Comparison of ENCODE assay signal across 28 mouse cellular contexts in genomic region chr2:131945765-131946164, GRCm38 (mm10). TPM values are rescaled to one million over a fixed set of nuclear protein-coding genes. Genes with fewer than 3 reads are reported as not detected.
DNase-seq lines count a peak whose midpoint lies in the region; ATAC-seq and TF ChIP-seq lines count a peak whose summit lies in the region.
"Had no signal": no experiment of that assay in that cellular context is flagged by ENCODE, and none has a peak within 500 bp of the region (broad histone marks: within the 10 kb centered on the region; RNA-seq: fewer than 3 reads in every experiment).

No protein-coding gene starts in this region.

- DNase-seq in gastrocnemius, postnatal 10 days: peak; percentile 1
- no peak for DNase-seq in gastrocnemius, postnatal 25 days
- peak; percentile 0 for DNase-seq in lung, adult 2 months
- no peak for DNase-seq in lung, postnatal 0 days (ENCODE audit: low spot score)
- peak; percentile 6 to 44 for DNase-seq in spleen, postnatal 4 days (ENCODE audit: low spot score in 2 of 2)
- no peak for DNase-seq in spleen, postnatal 14 days (ENCODE audit: low spot score in 2 of 2)
- peak; percentile 2 for DNase-seq in testis, postnatal 14 days (ENCODE audit: low spot score)
- DNase-seq: adrenal gland, postnatal 14 days; cerebellum, adult 11-12 months; heart, postnatal 4 days; right cerebral cortex, postnatal 14 days; spleen, adult 18-20 months had no signal

- H3K27ac ChIP-seq in lung, postnatal 0 days (ENCODE audit: low read length): no peak overlapping the region
- H3K27ac ChIP-seq in intestine, postnatal 0 days (ENCODE audit: low read depth, low read length): no peak overlapping the region
- H3K27ac ChIP-seq: embryonic facial prominence, embryonic 13.5 days; forebrain, embryonic 15.5 days; kidney, postnatal 0 days; limb, embryonic 13.5 days; liver, embryonic 15.5 days; midbrain, embryonic 13.5 days; neural tube, embryonic 12.5 days; stomach, embryonic 15.5 days had no signal

- no peak overlapping the region for H3K4me2 ChIP-seq in lung, postnatal 0 days (replicated peaks; ENCODE audit: low read depth, low read length)
- no peak overlapping the region for H3K4me2 ChIP-seq in intestine, postnatal 0 days (replicated peaks; ENCODE audit: low read depth)
- H3K4me2 ChIP-seq: embryonic facial prominence, embryonic 13.5 days; forebrain, embryonic 15.5 days; limb, embryonic 13.5 days; liver, embryonic 15.5 days; midbrain, embryonic 13.5 days; neural tube, embryonic 12.5 days; stomach, embryonic 15.5 days had no signal

- no peak for ATAC-seq in lung, postnatal 0 days
- no peak for ATAC-seq in intestine, postnatal 0 days
- ATAC-seq: forebrain, embryonic 15.5 days; hindbrain, embryonic 16.5 days; midbrain, embryonic 13.5 days had no signal

- no peaks in the 10 kb centered on the region for H3K36me3 ChIP-seq in lung, postnatal 0 days (ENCODE audit: insufficient read depth, low read length)
- no peaks in the 10 kb centered on the region for H3K36me3 ChIP-seq in intestine, postnatal 0 days (ENCODE audit: control insufficient read depth, insufficient read depth)
- H3K36me3 ChIP-seq: embryonic facial prominence, embryonic 13.5 days; forebrain, embryonic 15.5 days; G1E; limb, embryonic 13.5 days; liver, embryonic 15.5 days; midbrain, embryonic 13.5 days; neural tube, embryonic 12.5 days; stomach, embryonic 15.5 days had no signal

- H3K9ac ChIP-seq in lung, postnatal 0 days (replicated peaks; ENCODE audit: low read depth): no peak overlapping the region
- H3K9ac ChIP-seq in intestine, postnatal 0 days (ENCODE audit: low read depth, low read length): no peak overlapping the region
- H3K9ac ChIP-seq: embryonic facial prominence, embryonic 13.5 days; forebrain, embryonic 15.5 days; limb, embryonic 13.5 days; liver, embryonic 15.5 days; midbrain, embryonic 13.5 days; neural tube, embryonic 12.5 days; stomach, embryonic 15.5 days had no signal

- 63% methylated on average over 6 of the region's 6 CpGs for WGBS in lung, adult 2 months
- WGBS in lung, postnatal 0 days: 67% methylated on average over 6 of the region's 6 CpGs
- 80% methylated on average over 6 of the region's 6 CpGs for WGBS in intestine, postnatal 0 days

- H3K4me3 ChIP-seq in lung, adult 2 months (replicated peaks; ENCODE audit: extremely low read depth, low read depth, low read length): no peak overlapping the region
- H3K4me3 ChIP-seq in lung, postnatal 0 days (ENCODE audit: low read depth, low read length): no peak overlapping the region
- no peak overlapping the region for H3K4me3 ChIP-seq in intestine, postnatal 0 days (ENCODE audit: low read depth, low read length)
- H3K4me3 ChIP-seq: embryonic facial prominence, embryonic 13.5 days; forebrain, embryonic 15.5 days; limb, embryonic 13.5 days; liver, embryonic 15.5 days; midbrain, embryonic 13.5 days; neural tube, embryonic 12.5 days; stomach, embryonic 15.5 days had no signal

- no peaks in the 10 kb centered on the region for H3K4me1 ChIP-seq in lung, adult 2 months (ENCODE audit: control insufficient read depth, insufficient read depth, low read length)
- no peaks in the 10 kb centered on the region for H3K4me1 ChIP-seq in lung, postnatal 0 days (ENCODE audit: insufficient read depth, low read depth, low read length)
- no peaks in the 10 kb centered on the region for H3K4me1 ChIP-seq in intestine, postnatal 0 days (replicated peaks; ENCODE audit: control insufficient read depth, insufficient read depth, low read length)
- H3K4me1 ChIP-seq: forebrain, embryonic 15.5 days; limb, embryonic 13.5 days; neural tube, embryonic 12.5 days; stomach, embryonic 15.5 days had no signal

- H3K27me3 ChIP-seq in lung, postnatal 0 days (replicated peaks; ENCODE audit: insufficient read depth, low read length): no peaks in the 10 kb centered on the region
- no peaks in the 10 kb centered on the region; the same call in 1 of the 2 replicates for H3K27me3 ChIP-seq in intestine, postnatal 0 days (replicated peaks; ENCODE audit: control insufficient read depth, insufficient read depth, low read length)
- H3K27me3 ChIP-seq: forebrain, embryonic 15.5 days; neural tube, embryonic 12.5 days; stomach, embryonic 15.5 days had no signal

- TF ChIP-seq CTCF in lung, adult 2 months (IDR thresholded peaks at IDR 0.05; ENCODE audit: insufficient read depth, low read length): no peak
- no peak for TF ChIP-seq CTCF in lung, postnatal 0 days (IDR thresholded peaks at IDR 0.05)
- TF ChIP-seq CTCF in intestine, postnatal 0 days (IDR thresholded peaks at IDR 0.05; ENCODE audit: low read depth): no peak

- no peak for TF ChIP-seq POLR2A in lung, adult 2 months (IDR thresholded peaks at IDR 0.05; ENCODE audit: borderline replicate concordance, extremely low read depth, low read depth, low read length)

- no peaks in the 10 kb centered on the region for H3K9me3 ChIP-seq in lung, postnatal 0 days (ENCODE audit: low read length)
- H3K9me3 ChIP-seq in intestine, postnatal 0 days (ENCODE audit: control insufficient read depth): no peaks in the 10 kb centered on the region
- H3K9me3 ChIP-seq: embryonic facial prominence, embryonic 13.5 days; forebrain, embryonic 15.5 days; G1E; limb, embryonic 13.5 days; liver, embryonic 15.5 days; midbrain, embryonic 13.5 days; neural tube, embryonic 12.5 days; stomach, embryonic 15.5 days had no signal

- TF ChIP-seq EP300 in lung, postnatal 0 days (IDR thresholded peaks at IDR 0.05): no peak

RNA-seq across cellular contexts. Expression of gene Prnd, which starts 4.9 kb away (rescaled TPM):
- 10 to 100 TPM; 32.9 to 48.1 TPM for total RNA-seq in gastrocnemius, postnatal 10 days (2021)
- total RNA-seq in gastrocnemius, postnatal 25 days (2021): 1 to 10 TPM in 1 of 2 experiments, under 1 TPM in 1; 0.97 to 1.6 TPM
- 0.95 and 1.1 TPM in 2 replicates for polyA plus RNA-seq in lung, adult 2 months (2012; rRNA removed)
- polyA plus RNA-seq in lung, postnatal 0 days (2015; fragmentation: Nextera tagmentation; extraction: Ambion mirVana): 3.5 and 6.0 TPM in 2 replicates
- polyA plus RNA-seq in intestine, postnatal 0 days (2015; fragmentation: Nextera tagmentation; extraction: Ambion mirVana): 9.8 and 12.2 TPM in 2 replicates
- total RNA-seq: granulocyte monocyte progenitor cell, adult 5-6 weeks; megakaryocyte, adult 5-6 weeks had no signal
- polyA plus RNA-seq: G1E had no signal

RNA-seq across cellular contexts. Expression of gene Prn, which starts 36.0 kb away (rescaled TPM):
- total RNA-seq in gastrocnemius, postnatal 10 days (2021): not detected
- under 1 TPM in 1 of 2 experiments, not detected in 1; 0.23 TPM for total RNA-seq in gastrocnemius, postnatal 25 days (2021)
- polyA plus RNA-seq in lung, adult 2 months (2012; rRNA removed): not detected in 2 replicates
- not detected in 2 replicates for polyA plus RNA-seq in lung, postnatal 0 days (2015; fragmentation: Nextera tagmentation; extraction: Ambion mirVana)
- not detected in 2 replicates for polyA plus RNA-seq in intestine, postnatal 0 days (2015; fragmentation: Nextera tagmentation; extraction: Ambion mirVana)
- total RNA-seq: G1E; gastrocnemius, adult 18-20 months; granulocyte monocyte progenitor cell, adult 5-6 weeks; left cerebral cortex, postnatal 10 days; megakaryocyte, adult 5-6 weeks had no signal
- polyA plus RNA-seq: G1E; heart, embryonic 14.5 days; hindbrain, embryonic 16.5 days; limb, embryonic 13.5 days; liver, embryonic 15.5 days; midbrain, embryonic 13.5 days; neural tube, embryonic 12.5 days; stomach, embryonic 15.5 days had no signal

RNA-seq across cellular contexts. Expression of gene Prnp, which starts 36.0 kb away (rescaled TPM):
- 10 to 100 TPM; 80.3 to 88.6 TPM for total RNA-seq in gastrocnemius, postnatal 10 days (2021)
- 100 to 1,000 TPM in 1 of 2 experiments, 10 to 100 TPM in 1; 71.2 to 113 TPM for total RNA-seq in gastrocnemius, postnatal 25 days (2021)
- polyA plus RNA-seq in lung, adult 2 months (2012; rRNA removed): 95.5 and 102 TPM in 2 replicates
- polyA plus RNA-seq in lung, postnatal 0 days (2015; fragmentation: Nextera tagmentation; extraction: Ambion mirVana): 135 and 142 TPM in 2 replicates
- polyA plus RNA-seq in intestine, postnatal 0 days (2015; fragmentation: Nextera tagmentation; extraction: Ambion mirVana): 47.2 and 47.5 TPM in 2 replicates

Comparison
In these comparisons a context has a peak if more than half of its experiments do, and no peak if none do; other contexts are left out.
1. DNase-seq: peak in gastrocnemius, postnatal 10 days (single experiment), lung, adult 2 months (single experiment), spleen, postnatal 4 days (2 of 2) and testis, postnatal 14 days (single experiment); none in gastrocnemius, postnatal 25 days (single experiment), lung, postnatal 0 days (single experiment) and spleen, postnatal 14 days (0 of 2).